Mouse (Mus musculus) cerebellum, postnatal 25 days (tissue): ENCODE data around the gene Etv5.

Source experiments
- DNase-seq, 2 experiments: peaks; one replicate each; pipeline ENCODE4 v3.0.0; 2021; ENCODE audit warnings: mixed read lengths in 2 of 2

Etv5 gene

DNA sequence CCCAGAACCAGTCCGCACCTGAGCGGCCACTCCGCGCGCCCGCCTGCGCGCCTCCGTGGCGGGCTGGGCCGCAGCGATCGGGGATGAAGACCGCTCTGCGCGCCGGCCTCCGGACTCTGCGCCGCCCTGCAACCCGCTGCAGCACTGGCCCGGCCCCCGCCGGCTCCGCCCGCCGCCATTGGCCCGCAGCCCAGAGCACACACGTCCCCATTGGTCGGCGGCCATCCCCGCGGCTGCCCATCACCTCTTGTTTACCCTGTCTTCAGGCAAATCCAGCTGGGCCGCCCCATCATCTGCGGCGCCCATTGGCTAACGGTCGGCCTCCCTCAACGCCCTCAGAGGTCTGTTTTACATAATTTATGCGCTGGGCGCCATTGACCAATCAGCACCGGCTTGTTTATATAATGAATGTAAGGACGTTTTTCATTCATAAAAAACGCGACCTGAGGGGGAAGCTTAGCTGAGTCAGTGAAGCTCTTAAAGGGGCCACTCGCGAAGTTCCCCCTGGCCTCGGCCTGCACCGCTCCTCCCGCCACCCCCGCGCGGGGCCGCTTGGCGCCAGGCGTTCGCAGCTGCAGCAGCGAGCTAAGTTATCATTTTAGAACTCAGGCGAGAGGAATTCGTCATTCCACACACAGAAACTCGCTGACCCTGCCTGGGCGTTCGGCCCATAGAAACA, at the start of gene Etv5:
Gene Etv5, minus strand, starts transcription at position 221 of the 679 bp plus-strand sequence.
- DNase-seq, result peak; percentile 99

DNA sequence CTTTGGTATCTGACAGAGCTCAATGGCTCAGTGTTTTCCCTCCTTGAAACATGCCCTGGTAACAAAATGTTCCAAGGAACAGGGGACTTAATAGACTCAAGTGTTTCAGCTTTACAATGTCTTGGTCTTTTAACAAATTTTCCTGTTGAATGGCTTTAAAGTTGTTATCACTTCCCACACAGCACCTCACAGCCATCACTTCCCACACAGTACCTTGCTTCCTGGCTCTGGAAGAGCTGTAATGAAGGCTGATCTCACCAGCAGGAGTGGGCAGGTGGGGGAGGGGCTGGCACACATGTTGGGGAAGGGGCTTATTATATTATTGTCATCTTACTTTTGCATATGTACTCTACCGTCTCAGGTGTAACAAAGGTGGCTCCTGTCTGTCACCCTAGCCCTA, 44.4 kb upstream of the Etv5 start:
- DNase-seq, result no peak

DNA sequence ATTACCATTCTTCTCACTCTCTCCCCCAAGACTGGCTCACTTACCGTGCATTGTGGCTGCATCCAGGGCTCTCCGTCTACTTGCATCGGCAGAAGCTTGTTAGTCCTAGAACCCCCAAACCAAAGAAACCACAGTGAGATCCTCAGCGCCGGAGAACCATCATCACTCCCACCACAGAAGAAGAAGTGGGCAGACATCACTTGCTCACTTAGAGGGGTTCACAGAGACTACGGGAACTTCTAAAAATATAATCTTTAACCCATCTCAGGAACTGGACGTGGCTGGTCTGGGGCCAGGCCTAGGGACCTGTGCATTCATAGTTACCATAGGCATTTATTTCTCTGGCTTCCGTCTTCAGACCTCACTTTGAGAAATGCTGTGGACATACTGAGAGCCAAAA, 39.8 kb upstream of the Etv5 start:
- no peak for DNase-seq

DNA sequence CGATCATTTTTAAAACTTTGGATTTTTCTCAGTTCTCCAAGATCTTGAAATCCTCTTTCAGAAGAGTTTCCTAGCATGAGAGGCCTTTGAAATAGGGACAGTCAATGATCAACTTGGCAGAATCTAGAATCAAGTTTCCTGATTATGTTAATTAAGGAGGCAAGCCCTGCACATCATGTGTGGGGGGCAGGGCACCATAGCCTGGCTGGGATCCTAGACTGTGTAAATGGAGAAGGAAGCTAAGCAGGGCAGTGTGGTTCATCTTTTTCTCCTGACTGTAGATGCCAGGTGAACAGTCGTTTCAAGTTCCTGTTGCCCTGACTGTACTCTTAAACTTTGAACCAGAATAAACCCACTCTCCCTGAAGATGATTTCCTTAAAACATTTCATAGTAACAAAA, 32.2 kb upstream of the Etv5 start:
- DNase-seq, result no peak

DNA sequence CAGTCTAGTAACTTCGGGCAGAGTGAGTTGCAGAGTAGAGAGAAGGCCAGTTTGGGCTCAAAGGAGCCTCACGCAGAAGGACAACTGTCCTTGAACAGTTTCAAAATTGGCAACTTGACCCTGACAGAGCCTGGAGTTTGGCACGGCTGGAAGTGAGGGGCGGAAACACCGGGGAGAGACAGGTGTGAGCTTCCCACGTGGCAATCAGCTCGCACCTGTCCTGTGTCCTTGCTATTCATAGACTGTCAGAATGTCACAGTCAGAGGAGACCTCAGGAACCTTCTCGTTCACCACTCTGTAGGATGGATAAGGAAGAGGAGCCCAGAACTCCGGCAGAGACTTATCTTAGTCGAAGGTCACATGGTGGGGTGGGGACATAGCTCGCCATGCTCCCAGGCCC, 29.9 kb upstream of the Etv5 start:
- DNase-seq, result no peak

DNA sequence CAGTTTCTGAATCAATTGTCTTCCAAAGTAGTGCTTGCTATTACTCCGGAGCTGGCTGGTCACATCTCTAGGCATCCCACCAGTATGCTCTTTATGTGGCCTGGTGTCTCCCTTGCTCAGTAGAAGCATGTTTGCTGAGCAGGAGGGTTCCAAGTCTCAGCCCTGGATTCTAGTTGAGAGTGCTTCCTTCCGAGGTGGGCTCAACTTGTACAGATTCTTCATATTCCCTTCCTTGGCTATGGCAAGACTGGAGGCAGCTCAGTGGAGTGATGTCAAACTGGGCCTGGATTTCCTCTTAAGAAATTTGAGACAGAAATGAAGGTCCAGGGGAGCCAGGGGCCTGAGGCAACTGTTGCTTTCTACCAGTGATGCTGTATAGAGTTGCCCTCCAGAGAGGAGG, 27.6 kb upstream of the Etv5 start:
- no peak for DNase-seq

DNA sequence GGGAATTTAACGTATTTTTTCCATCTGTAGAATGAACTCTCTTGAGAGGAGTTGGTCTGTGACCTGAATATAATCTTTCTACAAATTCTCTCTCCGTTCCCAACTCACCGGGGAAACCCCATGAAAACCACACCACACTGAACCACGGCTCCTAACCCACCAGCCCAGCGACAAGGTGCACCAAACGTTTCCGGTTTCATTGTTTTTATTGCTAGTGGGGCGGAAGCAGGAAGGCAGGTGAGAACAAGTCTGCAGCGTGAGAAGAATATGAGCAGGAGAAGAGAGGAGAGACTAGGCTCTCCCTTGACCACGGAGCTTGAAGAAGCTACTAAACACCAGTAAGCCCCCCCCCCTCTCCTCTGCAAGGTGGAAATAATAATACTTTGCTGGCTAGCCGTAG, 26.9 kb upstream of the Etv5 start:
- no peak for DNase-seq

DNA sequence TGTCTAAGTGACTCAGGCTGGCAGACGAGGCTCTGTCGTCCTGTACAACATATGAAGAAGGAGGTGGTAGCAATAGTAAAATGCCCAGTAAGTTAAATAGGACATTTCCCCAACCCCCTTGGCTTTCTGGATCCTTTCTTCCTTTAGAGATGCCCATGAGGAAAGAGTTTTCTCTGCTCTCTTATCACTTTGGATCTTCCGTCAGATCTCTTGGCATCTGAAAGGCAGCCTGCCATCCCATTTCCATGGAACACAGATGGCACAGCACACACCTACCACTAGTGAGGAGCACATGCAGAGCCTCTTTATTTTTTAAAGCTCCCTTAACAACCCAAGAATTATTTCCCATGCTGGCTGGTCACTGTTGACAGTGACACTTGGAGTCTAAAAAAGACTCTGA, 22.7 kb upstream of the Etv5 start:
- no peak for DNase-seq

DNA sequence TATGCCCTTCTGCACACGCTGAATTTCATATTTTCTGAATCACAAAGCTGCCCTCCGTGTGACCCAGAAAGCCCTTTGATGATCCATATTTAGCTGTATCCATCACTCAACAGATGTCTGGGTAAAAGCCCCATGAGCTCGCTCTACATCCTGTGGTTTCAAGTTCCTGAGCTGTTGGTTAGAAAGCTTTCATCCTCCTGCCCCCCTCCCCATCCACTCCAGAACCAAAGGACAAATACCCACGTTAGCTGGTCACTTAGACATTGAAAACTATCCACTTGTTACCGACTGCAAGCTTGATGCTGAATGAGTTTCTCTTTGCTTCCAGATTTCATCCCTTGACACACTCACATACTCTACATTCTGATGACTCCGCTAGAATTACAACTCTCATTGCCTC, 22.2 kb upstream of the Etv5 start:
- no peak for DNase-seq

DNA sequence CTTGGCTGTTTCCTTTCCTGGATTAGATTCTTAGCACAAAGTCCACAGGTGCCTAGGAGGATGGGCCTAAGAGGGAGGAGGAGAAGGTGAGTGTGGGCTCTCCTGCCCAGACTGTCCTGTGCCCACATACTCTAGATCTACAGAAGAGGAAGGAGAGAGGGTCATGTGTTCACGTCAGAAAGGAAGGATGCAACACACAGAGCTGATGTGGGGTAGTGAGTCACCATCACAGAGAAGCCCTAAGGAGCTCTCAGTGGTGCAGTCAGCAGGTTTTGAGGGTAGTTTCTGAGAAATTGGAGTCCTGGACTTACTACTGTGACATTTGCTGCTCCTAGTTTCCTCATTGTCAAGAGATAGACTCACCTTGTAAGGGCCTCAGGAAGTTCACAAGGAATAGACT, 21.4 kb upstream of the Etv5 start:
- DNase-seq, result no peak

DNA sequence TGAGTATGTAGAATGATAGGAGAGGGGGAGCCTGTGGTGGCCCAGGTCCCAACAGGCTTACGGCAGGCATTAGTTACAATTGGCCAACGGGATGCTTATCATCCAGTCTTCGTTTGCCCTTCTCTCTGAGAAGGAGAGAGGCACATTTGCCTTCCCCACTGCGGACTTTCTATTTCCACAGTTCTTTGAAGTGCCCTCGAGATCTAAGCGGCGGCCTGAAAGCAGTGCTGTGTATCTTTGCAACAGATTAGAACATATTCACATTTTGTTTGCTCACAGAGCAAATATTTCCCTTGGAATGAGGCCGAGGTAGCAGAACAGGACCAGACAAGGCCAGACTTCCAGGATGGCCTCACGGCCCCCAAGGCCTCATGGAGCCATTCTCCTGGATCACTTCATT, 12.6 kb upstream of the Etv5 start:
- DNase-seq, result no peak

DNA sequence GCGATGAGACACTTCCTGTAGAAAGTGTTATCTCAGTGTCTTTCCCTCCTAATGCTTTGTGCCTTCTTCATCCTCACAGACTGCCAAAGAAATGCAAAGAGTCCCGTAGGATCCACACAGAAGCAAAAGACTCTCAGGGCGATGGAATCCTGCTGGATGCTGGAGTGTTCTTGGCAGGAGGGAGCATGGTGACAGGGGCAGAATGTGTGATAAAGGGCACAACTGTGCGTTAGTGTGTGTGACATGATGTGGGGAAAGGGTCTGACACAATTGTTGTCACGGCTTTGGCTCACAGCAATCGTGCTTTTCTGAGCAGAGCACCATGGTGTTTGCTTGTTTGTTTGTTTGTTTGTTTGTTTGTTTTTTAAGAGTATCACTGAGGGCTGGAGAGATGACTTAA, 8.6 kb upstream of the Etv5 start:
- no peak for DNase-seq

DNA sequence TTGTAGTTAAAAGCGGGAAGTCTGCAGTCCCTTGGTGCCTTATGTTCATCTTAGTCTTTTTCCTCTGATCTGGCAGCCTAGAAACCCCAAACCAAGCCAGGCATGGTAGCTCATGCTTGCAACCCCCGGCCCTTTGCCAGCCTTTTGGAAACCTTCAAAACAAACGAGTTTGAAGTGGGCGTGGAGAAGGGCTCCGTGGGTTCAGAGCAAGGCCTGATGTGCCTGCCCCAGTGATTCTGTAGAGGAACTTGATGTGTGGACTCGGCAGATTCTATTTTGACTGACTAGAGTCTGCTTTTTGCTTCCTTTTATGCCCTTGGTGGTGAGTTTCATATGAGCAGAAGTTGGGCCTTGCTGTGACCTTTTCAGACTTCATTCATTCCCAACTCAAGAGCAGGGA, 5.3 kb upstream of the Etv5 start:
- DNase-seq, result no peak

DNA sequence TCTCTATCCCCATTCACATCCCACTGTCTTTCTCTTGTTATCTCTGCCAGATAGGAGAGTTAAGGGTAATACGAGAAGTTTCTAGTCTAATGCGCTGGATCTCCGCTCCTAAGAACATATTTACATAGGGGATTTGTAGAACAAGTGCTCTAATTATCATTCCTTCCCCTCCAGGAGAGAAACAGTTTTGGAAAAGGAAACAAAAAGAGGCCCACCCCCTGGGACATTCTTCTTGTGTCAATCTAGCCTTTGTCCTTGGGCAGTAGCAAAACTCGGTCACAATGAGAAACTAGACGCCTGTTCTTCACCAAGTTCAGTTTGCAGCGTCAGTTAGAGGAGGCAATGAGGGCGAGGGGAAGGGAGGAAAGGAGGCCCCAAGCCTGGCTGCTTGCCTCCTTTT, 2.7 kb upstream of the Etv5 start:
- no peak for DNase-seq

DNA sequence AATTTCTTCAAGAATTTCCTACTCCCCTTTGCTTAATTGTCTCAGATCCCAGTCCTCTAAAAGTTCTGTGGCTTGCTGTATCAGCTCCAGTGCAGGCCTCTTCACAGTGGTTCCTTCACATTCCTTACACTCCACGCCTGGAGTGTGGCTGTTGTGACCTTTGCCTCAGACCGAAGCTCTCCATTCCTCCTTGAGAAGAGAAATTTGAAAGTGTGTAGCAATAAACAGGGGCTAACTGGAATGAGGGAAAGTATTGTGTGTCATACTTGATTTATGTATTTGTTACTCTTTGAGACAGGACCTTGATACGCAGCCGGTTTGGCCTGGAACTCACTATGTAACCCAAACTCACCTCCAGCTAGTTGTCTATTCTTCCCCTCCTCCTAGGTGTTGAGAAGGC, 1.8 kb upstream of the Etv5 start:
- no peak for DNase-seq

DNA sequence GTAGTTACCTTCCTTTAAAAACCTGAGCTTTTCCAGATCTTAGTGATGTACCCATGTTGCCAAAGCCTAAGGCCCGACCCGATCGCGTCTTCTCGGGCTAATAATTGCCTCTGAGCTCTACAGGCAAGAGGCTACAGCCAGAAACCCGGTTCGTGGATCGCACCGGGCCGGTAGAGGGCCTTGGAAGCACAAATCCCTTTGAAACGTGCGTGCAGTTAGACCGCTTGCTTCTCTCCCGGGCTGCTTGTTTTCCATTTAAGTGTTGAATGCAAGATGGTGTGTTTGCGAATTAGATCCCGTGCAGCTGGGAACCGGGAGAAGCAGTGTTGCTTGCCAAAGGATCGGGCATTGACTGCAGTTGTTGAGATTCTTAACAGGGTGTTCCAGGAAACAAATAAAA, 750 bp upstream of the Etv5 start:
- DNase-seq, result peak; percentile 61 to 73

DNA sequence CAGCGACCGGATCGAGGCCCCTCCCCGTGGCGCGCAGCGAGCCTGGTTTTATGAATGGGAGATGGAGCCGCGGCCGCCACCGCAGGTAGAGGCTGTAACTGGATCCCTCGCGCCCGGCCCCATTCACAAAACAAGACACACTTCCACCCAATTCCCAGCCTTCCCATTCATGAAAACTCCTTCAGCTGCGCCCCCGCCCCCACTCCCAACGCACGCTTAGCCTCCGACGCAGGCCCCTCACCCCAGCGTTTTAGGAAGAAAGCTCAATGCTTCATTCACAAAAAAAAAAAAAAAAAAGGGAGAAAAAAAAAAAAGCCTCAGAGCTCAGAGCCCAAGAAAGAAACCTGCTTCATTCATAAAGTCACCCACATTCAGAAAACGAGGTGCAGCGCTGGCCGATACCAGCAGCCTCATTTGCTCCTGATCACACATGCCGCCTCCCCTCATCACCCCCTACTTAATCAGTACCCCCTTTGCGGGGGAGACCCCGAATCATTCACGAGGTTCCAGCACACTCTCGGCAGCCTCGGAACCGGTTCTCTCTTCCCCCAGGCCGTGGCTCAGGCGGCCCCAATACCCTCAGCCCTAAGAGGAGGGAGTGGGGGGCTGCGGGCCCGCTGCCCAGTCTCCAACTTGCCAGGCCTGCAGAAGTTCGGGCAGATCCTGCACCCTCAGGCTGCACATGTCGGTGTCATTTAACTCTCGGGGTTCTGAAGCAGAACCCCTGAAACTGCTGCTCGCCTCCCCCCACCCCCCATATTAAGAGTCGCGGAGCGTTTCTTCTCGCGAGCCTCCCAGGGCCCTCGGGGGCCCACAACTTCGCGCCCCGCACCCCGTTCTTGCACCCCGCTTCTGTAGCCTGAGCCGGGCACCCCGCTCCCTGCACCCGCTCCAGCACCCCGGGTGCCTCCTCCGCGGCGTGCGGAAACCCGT, 812 bp downstream of the Etv5 start:
- peak; percentile 71 to 86 for DNase-seq

DNA sequence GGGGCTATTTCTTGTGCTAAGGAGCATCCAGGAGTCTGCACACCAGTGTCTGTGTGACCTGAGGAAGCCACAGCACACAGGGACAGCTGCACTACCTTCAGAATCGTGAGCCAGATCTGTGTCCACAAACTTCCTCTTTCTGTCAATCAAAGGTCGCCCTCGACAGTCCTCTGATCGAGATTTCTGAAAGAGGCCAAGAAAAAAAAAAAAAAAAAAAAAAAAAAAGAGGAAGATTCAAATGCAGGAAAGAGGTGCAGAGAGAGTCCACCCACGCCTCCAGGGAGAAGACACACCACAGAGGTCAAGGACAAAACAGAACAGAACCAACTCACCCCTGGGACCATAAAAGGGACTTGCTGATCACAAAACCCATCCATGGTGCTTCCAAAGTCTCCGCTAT, 3.4 kb downstream of the Etv5 start:
- no peak for DNase-seq

DNA sequence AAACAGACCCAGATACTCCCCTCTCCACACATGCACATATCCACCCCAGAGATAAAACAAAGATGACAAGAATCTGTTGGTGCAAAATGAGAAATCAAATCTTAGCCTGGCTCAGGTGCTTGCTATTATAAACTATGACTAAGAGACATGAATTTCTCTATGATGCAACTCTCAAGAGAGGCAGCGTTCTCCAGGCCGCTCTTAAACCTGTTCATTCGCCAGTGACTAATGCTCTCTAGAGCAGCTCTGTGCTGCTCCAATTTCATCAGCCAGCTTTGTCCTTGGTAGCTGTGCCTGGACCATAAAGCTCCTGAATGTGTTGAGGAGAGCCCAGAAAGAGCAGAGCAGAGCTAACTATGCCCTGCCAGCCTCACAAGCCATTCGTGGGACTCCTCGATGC, 5.0 kb downstream of the Etv5 start:
- DNase-seq, result peak in 1 of 2 experiments; percentile 19

DNA sequence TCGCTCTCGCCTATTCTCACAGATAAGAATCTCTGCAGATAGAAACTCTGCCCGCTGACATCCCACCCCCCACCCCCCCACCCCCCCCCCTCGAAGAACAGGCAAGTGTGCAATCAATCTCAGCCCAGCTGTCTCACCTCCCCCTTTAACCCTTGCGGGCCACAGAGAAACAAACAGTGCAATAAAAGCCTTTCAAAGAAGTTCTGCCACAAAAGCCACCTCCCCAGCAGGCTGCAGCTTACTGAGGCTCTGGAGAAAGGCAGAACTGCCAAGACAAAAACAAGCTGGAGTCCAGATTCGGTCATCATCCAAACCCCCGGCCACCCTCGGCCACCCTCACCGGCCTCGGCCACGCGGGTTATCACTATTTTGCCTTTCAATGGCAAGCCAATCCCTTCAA, 5.6 kb downstream of the Etv5 start:
- no peak for DNase-seq

DNA sequence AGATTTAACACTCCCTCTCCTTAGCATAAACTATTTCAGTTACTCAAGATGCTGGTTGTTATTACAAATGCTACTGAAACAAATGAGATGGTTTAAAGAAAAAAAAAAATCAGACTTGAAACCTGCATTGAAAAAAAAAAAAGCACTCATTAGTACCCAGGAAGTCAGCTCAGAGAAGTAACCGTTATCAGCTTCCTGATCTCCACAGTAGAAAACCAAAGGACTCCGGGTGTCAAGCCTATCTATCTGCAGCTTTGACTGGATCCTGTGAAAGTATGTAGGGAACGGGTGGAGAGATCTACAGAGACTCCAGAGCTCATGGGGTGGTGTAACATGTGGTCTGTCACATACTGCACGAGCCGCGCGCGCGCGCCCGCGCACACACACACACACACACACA, 7.7 kb downstream of the Etv5 start:
- no peak for DNase-seq

DNA sequence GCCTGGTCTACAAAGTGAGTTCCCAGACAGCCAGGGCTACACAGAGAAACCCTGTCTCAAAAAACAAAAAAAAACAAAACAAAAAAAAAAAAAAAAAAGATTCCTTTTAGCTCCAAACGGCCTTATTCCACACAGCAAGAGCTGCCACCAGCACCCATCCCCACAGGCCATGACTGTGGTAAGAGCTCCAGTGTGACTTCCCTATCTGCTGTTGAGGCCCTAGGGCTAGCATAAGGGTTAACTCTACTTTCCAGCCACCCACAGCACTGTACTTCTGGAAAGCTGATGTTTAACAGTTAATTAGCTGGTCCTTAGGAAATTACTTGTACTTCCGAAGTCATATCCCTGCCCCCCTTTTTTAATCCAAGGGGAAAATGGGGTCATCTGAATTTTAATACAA, 8.2 kb downstream of the Etv5 start:
- DNase-seq, result no peak

DNA sequence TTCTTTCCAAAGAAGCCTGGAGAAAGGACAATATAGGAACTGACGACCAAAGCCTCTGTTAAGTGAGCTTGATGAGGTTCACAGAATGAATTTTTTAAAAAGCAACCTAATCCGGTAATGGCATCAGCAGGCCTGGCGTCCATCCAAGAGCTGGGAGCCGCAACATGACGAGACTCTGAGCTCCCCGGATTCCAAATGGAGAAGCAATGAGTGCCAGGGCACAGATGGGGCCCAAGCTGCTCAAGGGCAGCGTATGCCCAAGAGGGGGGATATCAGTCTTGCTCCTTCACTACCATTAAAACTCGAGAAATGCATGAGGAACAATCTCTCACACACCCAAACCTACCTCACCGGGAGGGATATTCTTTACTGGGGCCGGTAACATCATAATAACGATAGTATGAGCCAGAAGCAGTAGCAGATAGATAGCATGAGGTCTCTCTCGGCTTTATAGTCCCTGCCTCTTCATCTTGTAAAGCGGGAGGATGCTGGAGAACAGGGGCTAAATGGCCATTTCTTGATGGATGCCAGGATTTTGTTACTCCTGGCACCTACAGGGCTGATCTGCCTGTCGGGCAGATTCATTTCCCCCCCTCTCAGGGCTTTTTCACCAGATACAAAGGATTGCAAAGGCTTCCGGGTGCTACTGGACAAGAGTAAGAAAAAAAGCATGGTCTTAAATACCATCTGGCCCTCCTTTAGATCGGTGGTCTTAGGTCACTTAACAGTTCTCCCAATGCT, 9.1 kb downstream of the Etv5 start:
- DNase-seq, result peak; percentile 81 to 92

DNA sequence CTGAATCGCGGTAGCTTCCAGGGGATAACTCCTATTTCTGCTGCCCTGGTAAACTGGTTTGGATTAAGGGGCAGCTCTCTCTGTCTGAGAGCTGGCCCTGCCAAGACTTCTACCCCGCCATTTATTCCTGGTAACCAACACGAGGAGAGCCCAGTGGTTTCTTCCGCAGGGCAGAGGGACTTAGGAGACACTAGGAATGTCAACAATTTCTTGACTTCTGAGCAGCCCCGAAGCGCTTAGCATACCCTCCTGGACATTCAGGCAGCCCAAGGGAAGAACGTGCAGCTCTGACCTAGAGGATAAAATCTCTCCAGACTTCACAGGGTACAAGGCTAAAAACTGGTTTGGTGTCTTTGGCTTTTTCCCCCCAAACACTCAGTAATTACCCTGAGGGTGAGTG, 10.1 kb downstream of the Etv5 start:
- DNase-seq, result no peak
